Mouse (Mus musculus): ENCODE data around the gene Trank1.

- no peak for TF ChIP-seq POLR2A (IDR thresholded peaks at IDR 0.05; ENCODE audit: borderline replicate concordance, low read depth, low read length)
- no peak for TF ChIP-seq CTCF (IDR thresholded peaks at IDR 0.05; ENCODE audit: low read depth, low read length)
These were observed 9.4 kb downstream of the Trank1 start for GRCm38 (mm10) chr9:111320912-111321311.
